Mouse (Mus musculus): ENCODE measurements at regions not wholly inside any gene's neighbourhood (a gene's known extent, or its start where the extent isn't known, plus 50 kb on each side); places are given as distances from the start of the nearest gene placed in this dataset.
"Not testable (repeated sequence)": the region's sequence is repeated elsewhere in the genome, so short reads cannot be mapped to it uniquely, and the experiment has no call there.

DNA sequence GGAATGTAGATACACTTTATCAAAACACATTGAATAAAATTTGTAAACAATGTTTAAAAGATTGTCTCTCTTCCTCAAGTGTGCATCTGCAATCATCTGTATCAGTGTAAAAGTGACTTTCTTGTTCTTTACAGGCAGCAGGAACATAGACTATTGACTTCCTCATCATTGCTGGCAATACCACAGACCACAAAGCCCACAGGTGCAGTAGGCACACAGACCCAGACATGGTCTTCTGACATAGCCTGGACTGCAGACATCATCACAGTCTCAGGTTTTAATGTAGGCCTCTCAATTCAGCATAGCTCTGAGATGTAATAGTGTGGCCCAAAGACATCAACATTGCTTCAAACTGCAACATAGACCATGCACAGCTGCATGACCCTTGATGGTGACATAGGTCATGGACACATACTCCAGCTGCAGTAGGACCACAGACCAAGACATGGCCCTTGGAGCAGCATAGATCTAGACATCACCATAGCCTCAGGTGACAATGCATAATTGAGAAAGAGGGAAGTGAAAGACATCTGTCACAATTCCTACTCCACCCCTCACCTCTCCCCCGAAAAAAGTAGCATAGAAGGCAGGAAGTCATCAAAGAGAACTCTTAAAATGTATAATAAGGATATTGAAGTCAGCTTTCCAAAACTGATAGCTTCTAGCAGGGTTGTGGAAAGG lies 74.1 kb upstream of the Speer2 start:
- Histone ChIP-seq H3K27ac (ENCODE audit: insufficient read depth, low read length) (no peak overlapping the region), H3K9me3 (replicated peaks; ENCODE audit: control insufficient read depth, insufficient read depth, low read length, poor library complexity, severe bottlenecking) (no peaks in the 10 kb centered on the region), H3K4me3 (ENCODE audit: low read depth, low read length) (no peak overlapping the region), H3K9ac (ENCODE audit: low read depth, poor library complexity, severe bottlenecking) (no peak overlapping the region), H3K4me1 (ENCODE audit: control insufficient read depth, insufficient read depth, low read length) (no peaks in the 10 kb centered on the region), H3K36me3 (ENCODE audit: control insufficient read depth, insufficient read depth, low read length, poor library complexity, severe bottlenecking) (no peaks in the 10 kb centered on the region), H3K27me3 (ENCODE audit: control insufficient read depth, insufficient read depth, low read length, poor library complexity, severe bottlenecking) (no peaks in the 10 kb centered on the region)
- TF ChIP-seq CTCF (IDR thresholded peaks at IDR 0.05; ENCODE audit: low read depth, low read length) (no peak), EP300 (IDR thresholded peaks at IDR 0.05; ENCODE audit: insufficient read depth, low read depth, low read length) (no peak), POLR2A (IDR thresholded peaks at IDR 0.05; ENCODE audit: insufficient read depth, low read length) (no peak)

DNA sequence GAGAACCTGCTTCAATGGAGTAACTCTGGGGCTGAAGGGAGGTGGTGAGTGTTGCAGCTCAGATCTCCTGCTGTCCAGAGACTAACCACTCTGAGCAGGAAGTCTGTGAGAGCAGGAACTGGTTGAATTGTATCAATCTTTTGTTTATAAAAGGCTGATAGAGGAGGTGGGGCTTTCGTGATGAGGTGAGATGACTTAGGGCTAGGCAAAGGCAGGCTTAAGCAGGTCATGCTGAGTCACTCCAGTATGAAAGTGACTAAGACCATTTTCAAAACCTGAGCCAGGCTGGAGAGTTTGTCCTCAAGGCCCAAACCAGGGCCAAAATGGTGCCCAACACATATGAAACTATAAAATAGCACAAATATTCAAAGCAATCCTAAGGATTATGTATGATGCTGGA lies 80.1 kb upstream of the Speer2 start:
- Histone ChIP-seq H3K4me3 (ENCODE audit: low read depth, low read length) (no peak overlapping the region), H3K27me3 (ENCODE audit: control insufficient read depth, insufficient read depth, low read length, poor library complexity, severe bottlenecking) (no peaks in the 10 kb centered on the region), H3K9me3 (replicated peaks; ENCODE audit: control insufficient read depth, insufficient read depth, low read length, poor library complexity, severe bottlenecking) (no peaks in the 10 kb centered on the region), H3K9ac (ENCODE audit: low read depth, poor library complexity, severe bottlenecking) (no peak overlapping the region), H3K27ac (ENCODE audit: insufficient read depth, low read length) (no peak overlapping the region), H3K4me1 (ENCODE audit: control insufficient read depth, insufficient read depth, low read length) (no peaks in the 10 kb centered on the region), H3K36me3 (ENCODE audit: control insufficient read depth, insufficient read depth, low read length, poor library complexity, severe bottlenecking) (no peaks in the 10 kb centered on the region)
- TF ChIP-seq CTCF (IDR thresholded peaks at IDR 0.05; ENCODE audit: low read depth, low read length) (no peak), POLR2A (IDR thresholded peaks at IDR 0.05; ENCODE audit: insufficient read depth, low read length) (no peak), EP300 (IDR thresholded peaks at IDR 0.05; ENCODE audit: insufficient read depth, low read depth, low read length) (no peak)

DNA sequence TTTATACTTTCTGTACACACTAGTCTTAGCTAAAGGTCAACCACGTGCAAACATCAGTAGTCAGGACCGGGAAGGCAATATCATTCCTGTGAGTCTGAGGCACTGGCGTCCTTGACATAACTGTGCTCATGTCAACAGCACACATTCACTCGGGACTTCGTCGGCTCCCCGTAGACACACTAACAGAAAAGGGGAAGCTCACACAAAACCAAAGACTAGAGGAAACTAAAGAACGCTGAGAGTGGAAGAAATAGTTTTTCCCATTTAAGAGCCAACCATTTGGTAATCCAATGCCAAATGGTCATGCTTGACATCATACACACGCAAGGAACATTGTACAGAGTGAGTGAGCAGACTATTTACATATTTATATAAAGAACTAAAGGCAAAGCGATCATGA lies 85.2 kb upstream of the Speer2 start:
- Histone ChIP-seq H3K27ac (ENCODE audit: insufficient read depth, low read length) (no peak overlapping the region), H3K4me1 (ENCODE audit: control insufficient read depth, insufficient read depth, low read length) (no peaks in the 10 kb centered on the region), H3K36me3 (ENCODE audit: control insufficient read depth, insufficient read depth, low read length, poor library complexity, severe bottlenecking) (no peaks in the 10 kb centered on the region), H3K9me3 (replicated peaks; ENCODE audit: control insufficient read depth, insufficient read depth, low read length, poor library complexity, severe bottlenecking) (no peaks in the 10 kb centered on the region), H3K9ac (ENCODE audit: low read depth, poor library complexity, severe bottlenecking) (no peak overlapping the region), H3K27me3 (ENCODE audit: control insufficient read depth, insufficient read depth, low read length, poor library complexity, severe bottlenecking) (0 out of 2 replicates have a peak, but pooled peaks cover 2% of the 10 kb centered on the region), H3K4me3 (ENCODE audit: low read depth, low read length) (no peak overlapping the region)
- TF ChIP-seq POLR2A (IDR thresholded peaks at IDR 0.05; ENCODE audit: insufficient read depth, low read length) (no peak), CTCF (IDR thresholded peaks at IDR 0.05; ENCODE audit: low read depth, low read length) (no peak), EP300 (IDR thresholded peaks at IDR 0.05; ENCODE audit: insufficient read depth, low read depth, low read length) (no peak)

DNA sequence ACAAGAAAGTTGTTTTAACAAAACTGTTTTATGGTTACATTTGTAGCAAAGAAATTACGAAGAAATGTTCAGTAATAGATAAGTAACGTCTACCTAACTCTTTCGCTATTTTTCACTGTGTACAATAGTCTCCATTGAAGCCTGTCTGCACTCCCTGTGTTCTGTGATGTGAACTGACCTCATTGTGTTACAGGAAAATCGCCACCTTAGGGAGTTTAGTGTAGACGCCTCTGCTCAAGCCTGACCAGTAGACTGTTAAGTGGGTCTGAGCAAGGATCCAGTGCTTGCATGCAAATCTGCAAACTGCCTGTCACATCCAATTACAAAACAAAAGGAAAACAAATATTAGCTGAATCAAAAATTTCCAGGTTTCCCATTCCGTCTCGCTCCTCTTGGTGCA lies 85.8 kb upstream of the Speer2 start:
- Histone ChIP-seq H3K9ac (ENCODE audit: low read depth, poor library complexity, severe bottlenecking) (no peak overlapping the region), H3K27me3 (ENCODE audit: control insufficient read depth, insufficient read depth, low read length, poor library complexity, severe bottlenecking) (0 out of 2 replicates have a peak, but pooled peaks cover 2% of the 10 kb centered on the region), H3K4me3 (ENCODE audit: low read depth, low read length) (no peak overlapping the region), H3K9me3 (replicated peaks; ENCODE audit: control insufficient read depth, insufficient read depth, low read length, poor library complexity, severe bottlenecking) (no peaks in the 10 kb centered on the region), H3K27ac (ENCODE audit: insufficient read depth, low read length) (no peak overlapping the region), H3K4me1 (ENCODE audit: control insufficient read depth, insufficient read depth, low read length) (no peaks in the 10 kb centered on the region), H3K36me3 (ENCODE audit: control insufficient read depth, insufficient read depth, low read length, poor library complexity, severe bottlenecking) (no peaks in the 10 kb centered on the region)
- TF ChIP-seq CTCF (IDR thresholded peaks at IDR 0.05; ENCODE audit: low read depth, low read length) (no peak), EP300 (IDR thresholded peaks at IDR 0.05; ENCODE audit: insufficient read depth, low read depth, low read length) (no peak), POLR2A (IDR thresholded peaks at IDR 0.05; ENCODE audit: insufficient read depth, low read length) (no peak)

DNA sequence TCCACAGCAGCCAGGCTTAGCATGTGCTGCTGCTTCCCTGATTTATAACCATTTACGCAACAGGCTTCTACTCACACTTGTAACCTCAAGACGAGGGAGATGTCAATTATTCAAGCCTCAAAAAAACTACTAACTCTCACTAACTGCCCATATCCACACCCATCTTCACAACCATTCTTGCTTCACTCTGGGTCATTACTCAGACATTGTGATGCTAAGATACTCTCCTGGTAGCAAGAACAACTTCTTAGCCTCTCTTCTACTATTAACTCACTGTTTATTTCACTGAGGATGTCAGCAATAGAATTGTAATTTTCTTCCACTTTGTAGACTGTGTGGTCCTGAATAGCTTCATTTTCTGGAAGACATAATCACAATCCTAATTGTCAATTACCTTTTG lies 88.0 kb upstream of the Speer2 start:
- Histone ChIP-seq H3K4me1 (ENCODE audit: control insufficient read depth, insufficient read depth, low read length) (no peaks in the 10 kb centered on the region), H3K9me3 (replicated peaks; ENCODE audit: control insufficient read depth, insufficient read depth, low read length, poor library complexity, severe bottlenecking) (no peaks in the 10 kb centered on the region), H3K27ac (ENCODE audit: insufficient read depth, low read length) (no peak overlapping the region), H3K4me3 (ENCODE audit: low read depth, low read length) (no peak overlapping the region), H3K36me3 (ENCODE audit: control insufficient read depth, insufficient read depth, low read length, poor library complexity, severe bottlenecking) (no peaks in the 10 kb centered on the region), H3K9ac (ENCODE audit: low read depth, poor library complexity, severe bottlenecking) (no peak overlapping the region), H3K27me3 (ENCODE audit: control insufficient read depth, insufficient read depth, low read length, poor library complexity, severe bottlenecking) (0 out of 2 replicates have a peak, but pooled peaks cover 2% of the 10 kb centered on the region)
- no peak for TF ChIP-seq EP300 (IDR thresholded peaks at IDR 0.05; ENCODE audit: insufficient read depth, low read depth, low read length)
- TF ChIP-seq CTCF (IDR thresholded peaks at IDR 0.05; ENCODE audit: low read depth, low read length), result no peak
- TF ChIP-seq POLR2A (IDR thresholded peaks at IDR 0.05; ENCODE audit: insufficient read depth, low read length), result no peak

DNA sequence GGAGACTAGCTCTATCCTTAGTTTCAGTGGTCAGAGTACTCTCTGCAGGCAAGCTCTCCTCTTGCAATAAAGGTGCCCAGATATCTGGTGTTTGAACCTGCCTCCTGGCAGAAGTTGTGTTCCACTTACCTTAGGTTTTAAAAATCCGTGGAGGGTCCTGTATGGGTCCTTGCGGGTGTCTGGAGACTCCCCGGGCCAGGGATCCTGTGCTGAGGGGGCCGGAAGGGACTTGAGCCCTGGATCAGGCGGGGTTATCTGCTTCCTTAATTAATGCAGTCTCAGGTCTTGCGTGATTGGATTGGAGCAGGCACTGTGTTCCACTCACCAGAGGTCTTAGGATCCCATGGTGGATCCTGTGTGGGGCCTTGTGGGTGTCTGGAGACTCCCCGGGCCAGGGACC lies 103.0 kb upstream of the Speer2 start:
- H3K9me3 ChIP-seq (replicated peaks; ENCODE audit: control insufficient read depth, insufficient read depth, low read length, poor library complexity, severe bottlenecking), result peaks cover 15% of the 10 kb centered on the region
- H3K27ac ChIP-seq (ENCODE audit: insufficient read depth, low read length); H3K36me3 ChIP-seq (ENCODE audit: control insufficient read depth, insufficient read depth, low read length, poor library complexity, severe bottlenecking); H3K4me3 ChIP-seq (ENCODE audit: low read depth, low read length); H3K9ac ChIP-seq (ENCODE audit: low read depth, poor library complexity, severe bottlenecking); H3K27me3 ChIP-seq (ENCODE audit: control insufficient read depth, insufficient read depth, low read length, poor library complexity, severe bottlenecking); H3K4me1 ChIP-seq (ENCODE audit: control insufficient read depth, insufficient read depth, low read length): not testable (repeated sequence)

Measured in ES-Bruce4 (cell line).